Mouse (Mus musculus): ENCODE measurements around the gene Amph.

DNA sequence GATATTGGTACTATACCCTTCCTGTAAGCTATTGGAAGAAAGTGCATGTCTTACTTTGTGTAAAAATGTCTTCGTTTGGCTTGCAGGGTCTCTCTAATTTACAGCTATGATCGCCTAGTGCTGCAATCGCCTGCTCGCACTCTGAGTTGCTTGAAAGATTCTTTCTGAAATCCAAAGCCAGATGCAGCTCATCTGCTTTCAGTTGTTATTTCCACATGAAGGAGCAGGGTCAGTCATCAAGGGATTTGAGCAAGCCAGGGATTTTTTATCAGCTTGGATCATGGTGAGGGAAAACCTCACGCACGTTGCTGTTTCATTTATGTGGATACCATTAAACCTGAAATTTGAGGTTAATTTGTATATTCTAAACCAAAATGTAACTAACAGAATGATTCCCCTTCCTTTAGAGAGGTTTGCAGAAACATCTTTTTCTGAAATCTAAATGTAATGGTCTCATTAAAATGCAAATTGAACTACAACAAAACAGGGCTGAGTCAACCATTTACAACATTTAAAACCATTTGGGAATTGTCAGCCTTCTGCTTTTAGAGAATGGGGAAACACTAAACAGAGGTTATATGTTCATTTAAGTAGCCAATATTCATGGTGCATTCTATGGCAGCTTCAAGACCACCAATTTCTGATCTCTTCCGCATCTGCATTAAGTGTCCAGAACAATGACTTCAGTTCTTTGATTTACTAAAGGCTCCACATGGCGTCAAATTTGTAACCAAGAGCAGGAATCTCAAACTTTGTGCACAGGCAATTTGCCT, 84.1 kb downstream of the Amph start:
- TF ChIP-seq CTCF (IDR thresholded peaks at IDR 0.05; ENCODE audit: borderline replicate concordance, insufficient read depth, low read depth, low read length), result no peak
- no peak for TF ChIP-seq POLR2A (IDR thresholded peaks at IDR 0.05; ENCODE audit: borderline replicate concordance, insufficient read depth, low read length)

Measured in cerebellum, adult 2 months (tissue).